Mouse (Mus musculus) myocyte (in vitro differentiated cells): ENCODE results near the gene Bcl3. TPM values are rescaled to one million over a fixed set of nuclear protein-coding genes. Genes with fewer than 3 reads are reported as not detected.

Experiments
- H3K27me3 ChIP-seq: one replicate; pipeline ENCODE4 v1.6.1; 2011; ENCODE audit not compliant: control insufficient read depth, insufficient read depth, insufficient read length
- H3K36me3 ChIP-seq: one replicate; pipeline ENCODE4 v1.6.1; 2011; ENCODE audit not compliant: control insufficient read depth, insufficient read depth
- H3K4me2 ChIP-seq: one replicate; pipeline ENCODE4 v1.6.1; 2011; ENCODE audit warnings: low read depth, control low read depth
- H3K4me3 ChIP-seq: one replicate; pipeline ENCODE4 v1.5.1; 2011; ENCODE audit warnings: mild to moderate bottlenecking, control low read depth, moderate library complexity
- H3K79me2 ChIP-seq: one replicate; pipeline ENCODE4 v1.6.1; 2011; ENCODE audit not compliant: control insufficient read depth, insufficient read depth
- H3ac ChIP-seq: one replicate; pipeline ENCODE4 v1.6.1; 2011; ENCODE audit not compliant: control insufficient read depth, insufficient read length
- CEBPB ChIP-seq: IDR thresholded peaks from 2 replicates; pipeline ENCODE4 v1.6.1; 2011; ENCODE audit warnings: mild to moderate bottlenecking, moderate library complexity; ENCODE audit not compliant: poor library complexity, insufficient read depth, severe bottlenecking
- E2F4 ChIP-seq: IDR thresholded peaks from one replicate; pipeline ENCODE4 v1.6.1; 2011; ENCODE audit warnings: mild to moderate bottlenecking, control low read depth, moderate library complexity; ENCODE audit not compliant: insufficient read depth
- MAX ChIP-seq: IDR thresholded peaks from one replicate; pipeline ENCODE4 v1.6.1; 2011; ENCODE audit warnings: low read depth, mild to moderate bottlenecking, control low read depth
- MYOD1 ChIP-seq, 3 experiments: IDR thresholded peaks; one replicate each; pipeline ENCODE4 v1.6.1; 2011; ENCODE audit warnings: control low read depth in 2 of 3, low read depth in 2 of 3, mild to moderate bottlenecking in 2 of 3, moderate library complexity in 1 of 3; ENCODE audit not compliant: insufficient read length in 2 of 3, control insufficient read depth in 1 of 3
- MYOG ChIP-seq, 3 experiments: IDR thresholded peaks; one replicate each; pipeline ENCODE4 v1.6.1; 2011; ENCODE audit warnings: control low read depth in 2 of 3, low read depth in 2 of 3, mild to moderate bottlenecking in 2 of 3; ENCODE audit not compliant: insufficient read length in 2 of 3, control insufficient read depth in 1 of 3, insufficient read depth in 1 of 3
- POLR2A ChIP-seq: IDR thresholded peaks from one replicate; pipeline ENCODE4 v1.6.1; 2011; ENCODE audit warnings: low read depth, mild to moderate bottlenecking, control low read depth, moderate library complexity; ENCODE audit not compliant: insufficient read length
- POLR2AphosphoS2 ChIP-seq: IDR thresholded peaks from one replicate; pipeline ENCODE4 v1.6.1; 2011; ENCODE audit warnings: low read depth, control low read depth; ENCODE audit not compliant: insufficient read length
- REST ChIP-seq: IDR thresholded peaks from one replicate; pipeline ENCODE4 v1.6.1; 2011; ENCODE audit warnings: mild to moderate bottlenecking, control low read depth, moderate library complexity; ENCODE audit not compliant: insufficient read depth, insufficient read length
- SRF ChIP-seq: IDR thresholded peaks from one replicate; pipeline ENCODE4 v1.6.1; 2011; ENCODE audit warnings: low read depth; ENCODE audit not compliant: control insufficient read depth, insufficient read length
- TCF12 ChIP-seq: IDR thresholded peaks from one replicate; pipeline ENCODE4 v1.6.1; 2011; ENCODE audit warnings: mild to moderate bottlenecking, control low read depth; ENCODE audit not compliant: poor library complexity, insufficient read depth, severe bottlenecking
- TCF3 ChIP-seq: IDR thresholded peaks from one replicate; pipeline ENCODE4 v1.6.1; 2011; ENCODE audit warnings: low read depth, control low read depth; ENCODE audit not compliant: insufficient read length
- USF1 ChIP-seq: IDR thresholded peaks from one replicate; pipeline ENCODE4 v1.6.1; 2011; ENCODE audit warnings: low read depth, mild to moderate bottlenecking, control low read depth, moderate library complexity
- polyA plus RNA-seq: library from polyadenylated mRNA; unstranded; fragments of >200 nt; fragmentation: generic; extraction: Trizol; gene quantifications from one replicate; pipeline ENCODE4 v1.2.1, GENCODE M21; 2012; ENCODE audit warnings: missing spikeins

Bcl3 gene
- polyA plus RNA-seq, 1 experiment: 19.2 TPM

DNA sequence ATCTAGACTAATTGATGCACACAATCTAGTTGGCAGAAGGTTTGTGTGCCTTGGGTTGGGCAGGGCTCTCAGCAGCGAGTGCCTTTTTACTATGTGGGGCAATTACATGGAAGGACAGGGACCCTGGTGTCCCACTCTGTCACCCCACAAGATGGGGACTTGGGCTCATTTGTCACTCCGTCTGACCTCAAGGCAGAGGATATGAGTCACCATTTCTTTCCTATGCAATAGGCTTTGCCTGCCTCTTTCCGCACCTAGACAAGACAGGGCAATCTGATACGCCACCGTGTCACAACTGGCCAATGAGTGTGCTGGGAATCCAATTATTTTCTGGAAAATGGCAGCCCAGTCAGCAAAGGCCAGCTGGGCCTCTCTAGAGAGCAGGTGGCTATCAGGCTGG lies 33.1 kb upstream of the Bcl3 start:
- Histone ChIP-seq H3K27me3 (peaks cover 13% of the 10 kb centered on the region), H3K4me2 (no peak overlapping the region), H3K79me2 (no peaks in the 10 kb centered on the region), H3ac (no peak overlapping the region), H3K4me3 (no peak overlapping the region), H3K36me3 (no peaks in the 10 kb centered on the region)
- TF ChIP-seq TCF3 (no peak), MYOD1 (IDR thresholded peaks at IDR 0.05; ENCODE audit: control insufficient read depth in 1 of 3, insufficient read length in 2 of 3, low read depth in 2 of 3) (no peak), USF1 (no peak)

DNA sequence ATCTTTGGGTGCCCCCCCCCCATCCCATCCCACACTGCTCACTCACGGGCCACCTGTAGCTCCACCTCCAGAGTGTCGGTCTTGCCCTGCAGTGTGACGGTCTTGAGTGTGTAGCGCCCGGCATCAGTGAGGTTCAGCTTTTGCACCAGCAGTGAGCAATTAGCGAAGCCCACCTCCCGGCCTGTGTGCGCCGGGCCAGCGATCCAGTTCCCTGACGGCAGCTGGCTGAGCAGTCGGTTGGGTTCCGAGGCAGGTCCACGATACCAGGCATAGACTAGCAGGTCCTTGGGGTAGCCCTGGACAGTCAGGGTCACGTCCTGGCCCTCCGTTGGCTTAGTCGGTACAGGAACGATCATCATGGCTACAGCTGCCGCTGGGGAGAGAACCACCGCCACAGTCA lies 31.0 kb upstream of the Bcl3 start:
- Histone ChIP-seq H3ac (no peak overlapping the region), H3K36me3 (no peaks in the 10 kb centered on the region), H3K4me2 (no peak overlapping the region), H3K27me3 (peaks cover 9% of the 10 kb centered on the region), H3K79me2 (no peaks in the 10 kb centered on the region), H3K4me3 (no peak overlapping the region)
- TF ChIP-seq MYOG (IDR thresholded peaks at IDR 0.05; ENCODE audit: control insufficient read depth in 1 of 3, insufficient read depth in 1 of 3, insufficient read length in 2 of 3, low read depth in 2 of 3) (no peak), CEBPB (no peak), POLR2AphosphoS2 (no peak), TCF12 (no peak), TCF3 (no peak), USF1 (no peak), MYOD1 (IDR thresholded peaks at IDR 0.05; ENCODE audit: control insufficient read depth in 1 of 3, insufficient read length in 2 of 3, low read depth in 2 of 3) (no peak), SRF (no peak), REST (no peak), POLR2A (no peak), MAX (no peak), E2F4 (no peak)

DNA sequence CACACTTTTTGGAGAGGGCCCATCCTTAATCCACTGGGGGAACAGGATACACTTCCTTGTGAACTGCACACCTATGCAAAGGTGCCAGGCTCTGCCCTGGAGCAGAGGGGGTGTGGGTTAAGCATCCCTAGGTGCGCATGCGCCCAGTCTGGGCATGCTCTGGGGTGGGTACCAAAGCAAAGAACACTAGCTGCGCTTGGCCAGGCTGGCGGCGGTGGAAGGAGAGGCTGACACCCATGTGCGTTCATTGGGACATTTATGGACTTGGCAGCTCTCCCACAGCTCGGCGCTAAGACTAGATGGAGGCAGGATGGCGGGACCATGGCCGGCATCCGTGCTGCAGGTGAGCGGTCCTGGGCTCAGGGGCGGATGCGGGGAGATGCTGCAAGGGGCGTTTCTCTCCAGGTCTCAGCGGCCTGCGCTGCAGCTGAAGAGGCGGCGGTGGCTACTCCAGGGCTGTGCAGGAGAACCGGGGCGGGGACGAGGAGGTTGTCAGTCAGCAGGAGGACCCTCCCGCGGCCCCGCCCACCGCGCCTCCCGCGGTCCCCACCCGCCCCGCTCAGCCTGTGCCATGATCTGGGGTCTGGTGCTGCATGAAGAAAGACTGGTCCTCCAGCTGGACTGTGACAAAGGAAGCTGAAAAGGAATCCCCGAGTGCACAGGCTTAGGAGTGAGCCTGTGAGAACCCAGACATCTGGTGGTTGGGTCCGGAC lies 29.4 kb upstream of the Bcl3 start, which contains the start of gene Gm19345:
Gene Gm19345, plus strand, starts transcription at position 146 of the 713 bp plus-strand sequence.
- no peaks in the 10 kb centered on the region for H3K36me3 ChIP-seq
- no peaks in the 10 kb centered on the region for H3K79me2 ChIP-seq
- peaks cover 9% of the 10 kb centered on the region for H3K27me3 ChIP-seq
- no peak for TF ChIP-seq TCF3
- TF ChIP-seq TCF12: no peak
- no peak for TF ChIP-seq POLR2AphosphoS2
- no peak for TF ChIP-seq REST
- TF ChIP-seq CEBPB: no peak
- TF ChIP-seq POLR2A: no peak
- TF ChIP-seq MAX: no peak
- no peak for TF ChIP-seq USF1
- no peak for TF ChIP-seq MYOD1 (IDR thresholded peaks at IDR 0.05; ENCODE audit: control insufficient read depth in 1 of 3, insufficient read length in 2 of 3, low read depth in 2 of 3)
- no peak for TF ChIP-seq E2F4
- TF ChIP-seq SRF: no peak
- no peak for TF ChIP-seq MYOG (IDR thresholded peaks at IDR 0.05; ENCODE audit: control insufficient read depth in 1 of 3, insufficient read depth in 1 of 3, insufficient read length in 2 of 3, low read depth in 2 of 3)
- no peak within 1 kb of the TSS for H3ac ChIP-seq
- H3K4me3 ChIP-seq: no peak within 1 kb of the TSS
- H3K4me2 ChIP-seq: no peak within 1 kb of the TSS

DNA sequence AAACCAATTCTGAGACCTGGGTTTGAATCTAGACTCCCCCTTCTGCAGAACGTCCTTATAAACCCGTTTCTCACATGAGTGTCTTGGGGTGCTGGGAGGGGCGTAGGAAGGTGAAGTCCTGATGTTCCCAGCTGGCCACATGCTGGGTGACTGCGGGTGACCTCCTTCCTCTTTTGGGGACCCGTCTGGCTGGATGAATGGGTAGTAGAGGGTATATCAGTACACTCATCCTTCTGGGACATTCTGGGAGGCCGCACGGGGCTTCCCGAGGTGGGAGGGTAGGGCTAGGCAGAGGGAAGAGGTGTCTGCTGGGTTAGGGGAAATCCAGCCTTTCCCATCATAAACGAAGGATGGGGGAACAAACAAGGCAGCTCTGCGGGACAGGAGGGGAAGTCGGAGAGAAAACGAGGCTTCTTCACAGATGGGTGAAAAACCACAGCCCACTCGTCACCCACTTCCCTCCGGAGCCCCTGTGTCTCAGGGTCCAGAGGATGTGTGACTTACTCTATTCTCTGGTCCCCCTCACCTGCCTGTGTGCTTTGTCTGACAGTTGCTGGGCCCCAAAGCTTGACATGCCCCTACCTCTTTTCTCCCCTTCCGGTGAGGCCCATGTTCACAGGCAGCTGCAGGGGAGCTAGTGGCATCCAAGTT lies 22.1 kb upstream of the Bcl3 start:
- H3K4me2 ChIP-seq: no peak overlapping the region
- H3K4me3 ChIP-seq: no peak overlapping the region
- no peak for TF ChIP-seq SRF
- TF ChIP-seq POLR2A: no peak
- TF ChIP-seq USF1: no peak
- no peak for TF ChIP-seq CEBPB
- TF ChIP-seq MYOD1 (IDR thresholded peaks at IDR 0.05; ENCODE audit: control insufficient read depth in 1 of 3, insufficient read length in 2 of 3, low read depth in 2 of 3): no peak
- TF ChIP-seq REST: no peak
- TF ChIP-seq TCF12: no peak
- TF ChIP-seq MYOG (IDR thresholded peaks at IDR 0.05; ENCODE audit: control insufficient read depth in 1 of 3, insufficient read depth in 1 of 3, insufficient read length in 2 of 3, low read depth in 2 of 3): no peak
- TF ChIP-seq TCF3: no peak
- no peak for TF ChIP-seq POLR2AphosphoS2
- no peak for TF ChIP-seq MAX
- TF ChIP-seq E2F4: no peak
- no peaks in the 10 kb centered on the region for H3K36me3 ChIP-seq
- no peaks in the 10 kb centered on the region for H3K79me2 ChIP-seq
- H3K27me3 ChIP-seq: no peaks in the 10 kb centered on the region
- H3ac ChIP-seq: no peak overlapping the region
